Mouse (Mus musculus) heart, postnatal 0 days (tissue): ENCODE measurements around the gene Ankle1.

Experiments used
- CTCF ChIP-seq: IDR thresholded peaks from 2 replicates; pipeline ENCODE4 v1.5.1; 2016; ENCODE audit warnings: antibody characterized with exemption, control low read depth, low read depth
- EP300 ChIP-seq: IDR thresholded peaks from 2 replicates; pipeline ENCODE4 v1.6.1; 2016; ENCODE audit warnings: antibody characterized with exemption, low read depth

GRCm38 (mm10) chr8:71396639-71397305 lies 9.0 kb upstream of the Ankle1 start, which contains the start of gene Babam1:
- TF ChIP-seq EP300 (0 out of 2 replicates have a peak, but pooled peaks have one; percentile 44), CTCF (no peak)
